Mouse (Mus musculus): Measurements from ENCODE around the gene 2010111I01Rik. TPM values are rescaled to one million over a fixed set of nuclear protein-coding genes. Genes with fewer than 3 reads are reported as not detected.

2010111I01Rik gene
- polyA plus RNA-seq, 1 experiment from 2014 or later, result 16.3 TPM

DNA sequence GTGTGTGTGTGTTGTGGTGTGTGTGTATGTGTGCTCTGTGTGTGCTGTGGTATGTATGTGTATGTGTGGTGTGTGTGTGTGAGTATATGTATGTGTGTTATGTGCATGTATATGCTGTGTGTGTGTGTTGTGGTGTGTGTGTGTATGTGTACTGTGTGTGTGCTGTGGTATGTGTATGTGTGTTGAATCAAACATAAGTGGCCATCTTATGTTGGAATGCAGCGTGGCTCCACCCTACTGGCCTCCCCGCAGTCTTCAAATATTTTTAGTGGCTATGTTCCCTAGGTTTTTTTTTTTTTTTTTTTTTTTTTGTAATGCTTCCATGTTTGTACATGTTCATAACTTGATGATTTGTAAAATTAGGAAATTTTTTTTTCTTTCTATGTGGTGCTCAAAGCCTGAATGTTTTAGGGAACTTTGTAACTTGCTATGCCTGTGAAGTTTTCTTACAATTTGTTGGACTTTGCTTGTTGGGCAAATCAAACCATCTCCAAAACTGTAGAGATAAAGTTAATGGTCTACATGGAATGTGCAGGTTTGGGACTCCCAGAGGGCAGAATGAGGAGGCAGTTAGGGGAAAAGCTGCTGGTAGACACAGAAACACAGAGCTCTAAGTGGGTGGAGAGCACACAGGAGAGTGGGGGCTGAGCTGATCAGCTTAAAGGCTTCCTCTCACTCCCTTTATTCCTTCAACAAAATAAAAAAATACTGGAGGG, 287.8 kb downstream of the 2010111I01Rik start:
- H3K4me3 ChIP-seq (ENCODE audit: low read depth, low read length), result no peak overlapping the region
- H3K9me3 ChIP-seq (replicated peaks; ENCODE audit: control insufficient read depth, low read length), result no peaks in the 10 kb centered on the region
- H3K27me3 ChIP-seq (ENCODE audit: control insufficient read depth, insufficient read depth, low read depth, low read length), result no peaks in the 10 kb centered on the region
- H3K36me3 ChIP-seq (ENCODE audit: control insufficient read depth, insufficient read depth), result no peaks in the 10 kb centered on the region
- no peak overlapping the region for H3K4me2 ChIP-seq (ENCODE audit: low read depth, low read length)
- WGBS (ENCODE audit: insufficient replicate concordance), result 80% methylated on average over 2 of the region's 2 CpGs
- H3K4me1 ChIP-seq (ENCODE audit: control insufficient read depth, low read depth, low read length), result peaks cover 14% of the 10 kb centered on the region
- no peak overlapping the region for H3K9ac ChIP-seq (ENCODE audit: low read depth, low read length)
- no peak for ATAC-seq (ENCODE audit: low read depth)
- no peak overlapping the region for H3K27ac ChIP-seq (ENCODE audit: low read length)

DNA sequence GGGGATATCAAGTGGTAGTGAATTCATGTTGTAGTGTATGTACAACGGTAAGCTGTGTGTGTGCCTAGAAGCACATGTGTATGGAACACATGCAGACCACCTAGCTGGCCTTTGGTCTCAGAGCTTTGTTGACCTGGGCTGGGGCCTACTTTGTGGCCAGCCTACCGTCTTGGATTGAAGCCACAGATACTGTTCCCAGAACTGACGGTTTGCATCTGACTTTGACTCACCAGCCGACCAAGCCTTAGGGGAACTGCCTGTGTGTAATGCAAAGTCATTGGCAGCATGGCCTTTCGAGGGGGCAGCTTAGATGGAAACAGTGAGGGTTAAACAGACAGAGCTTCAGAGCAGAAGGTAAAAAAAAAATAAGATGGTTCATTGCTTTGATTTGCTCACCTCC, 288.5 kb downstream of the 2010111I01Rik start:
- Histone ChIP-seq H3K4me2 (ENCODE audit: low read depth, low read length) (no peak overlapping the region), H3K27me3 (ENCODE audit: control insufficient read depth, insufficient read depth, low read depth, low read length) (no peaks in the 10 kb centered on the region), H3K4me3 (ENCODE audit: low read depth, low read length) (no peak overlapping the region), H3K27ac (ENCODE audit: low read length) (no peak overlapping the region), H3K9ac (ENCODE audit: low read depth, low read length) (no peak overlapping the region), H3K36me3 (ENCODE audit: control insufficient read depth, insufficient read depth) (no peaks in the 10 kb centered on the region), H3K9me3 (replicated peaks; ENCODE audit: control insufficient read depth, low read length) (no peaks in the 10 kb centered on the region), H3K4me1 (ENCODE audit: control insufficient read depth, low read depth, low read length) (peaks cover 14% of the 10 kb centered on the region)
- no peak for ATAC-seq (ENCODE audit: low read depth)
- WGBS (ENCODE audit: insufficient replicate concordance), result 21% methylated on average over 5 of the region's 5 CpGs

DNA sequence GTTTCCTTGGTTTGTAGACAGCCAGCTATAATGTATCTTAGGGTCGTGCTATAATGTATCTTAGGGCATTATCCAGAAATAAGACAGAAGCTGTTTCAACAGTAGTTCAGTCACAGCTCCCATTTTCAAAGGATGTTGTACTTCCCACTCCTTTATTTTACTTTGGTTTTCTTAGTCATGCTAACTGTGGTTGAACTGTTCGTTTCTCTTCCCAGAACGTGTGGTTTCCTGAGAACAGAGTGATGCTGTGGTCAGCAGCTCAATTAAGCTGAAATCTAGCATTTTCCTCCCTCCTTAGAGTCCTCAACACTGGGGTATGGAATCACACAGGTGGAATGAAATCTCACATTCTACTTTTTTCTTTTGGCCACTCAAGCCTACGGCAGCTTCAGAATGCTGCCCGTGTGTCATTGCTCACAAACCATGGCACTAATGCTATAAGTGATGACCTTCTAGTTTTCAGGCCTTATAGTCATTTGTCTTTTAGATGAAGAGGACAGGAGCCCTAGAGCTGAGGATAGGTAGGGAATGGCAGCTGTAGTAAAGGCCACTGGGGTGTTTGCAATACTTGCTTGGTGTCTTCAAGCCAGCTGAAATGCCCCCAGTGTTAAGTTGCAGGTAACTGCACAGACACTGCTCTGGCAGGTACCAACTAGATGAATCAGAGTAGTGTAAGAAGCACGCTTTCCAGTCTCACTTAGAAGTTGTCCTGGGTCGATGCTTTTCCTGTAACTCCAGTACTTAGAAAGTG, 289.4 kb downstream of the 2010111I01Rik start:
- Histone ChIP-seq H3K4me1 (ENCODE audit: control insufficient read depth, low read depth, low read length) (peaks cover 14% of the 10 kb centered on the region), H3K27ac (ENCODE audit: low read length) (no peak overlapping the region), H3K36me3 (ENCODE audit: control insufficient read depth, insufficient read depth) (no peaks in the 10 kb centered on the region), H3K4me2 (ENCODE audit: low read depth, low read length) (no peak overlapping the region), H3K9ac (ENCODE audit: low read depth, low read length) (no peak overlapping the region), H3K4me3 (ENCODE audit: low read depth, low read length) (no peak overlapping the region), H3K9me3 (replicated peaks; ENCODE audit: control insufficient read depth, low read length) (no peaks in the 10 kb centered on the region), H3K27me3 (ENCODE audit: control insufficient read depth, insufficient read depth, low read depth, low read length) (no peaks in the 10 kb centered on the region)
- WGBS (ENCODE audit: insufficient replicate concordance), result 59% methylated on average over 7 of the region's 7 CpGs
- ATAC-seq (ENCODE audit: low read depth), result no peak

DNA sequence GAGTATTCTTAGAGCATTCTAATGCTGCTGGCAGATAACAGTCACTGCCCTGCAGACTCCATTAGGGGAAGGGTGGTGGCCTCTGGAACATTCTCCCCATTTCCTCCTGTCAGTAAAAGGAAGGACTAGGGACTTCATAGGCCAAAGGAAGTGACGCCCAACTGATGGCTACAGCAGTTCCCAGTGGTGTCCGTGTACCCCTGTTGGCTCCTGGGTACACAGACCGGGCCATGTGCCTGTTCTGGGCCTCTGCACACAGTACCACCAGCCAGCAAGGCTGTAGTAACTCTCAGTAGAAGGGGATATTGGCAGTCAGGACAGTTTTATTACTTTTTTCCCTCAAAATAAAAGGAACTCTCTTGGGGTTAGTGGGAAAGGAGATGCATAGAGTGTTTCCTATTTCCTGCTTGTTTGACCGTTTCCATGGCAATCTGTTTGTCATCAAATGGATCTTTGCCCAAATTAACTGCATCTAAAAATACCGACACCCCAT, 290.9 kb downstream of the 2010111I01Rik start:
- Histone ChIP-seq H3K27ac (ENCODE audit: low read length) (0 out of 2 replicates have a peak overlapping the region, but pooled peaks have one; percentile 8), H3K9ac (ENCODE audit: low read depth, low read length) (no peak overlapping the region), H3K9me3 (replicated peaks; ENCODE audit: control insufficient read depth, low read length) (no peaks in the 10 kb centered on the region), H3K4me1 (ENCODE audit: control insufficient read depth, low read depth, low read length) (peaks cover 14% of the 10 kb centered on the region), H3K27me3 (ENCODE audit: control insufficient read depth, insufficient read depth, low read depth, low read length) (no peaks in the 10 kb centered on the region), H3K4me2 (ENCODE audit: low read depth, low read length) (no peak overlapping the region), H3K4me3 (ENCODE audit: low read depth, low read length) (no peak overlapping the region), H3K36me3 (ENCODE audit: control insufficient read depth, insufficient read depth) (no peaks in the 10 kb centered on the region)
- peak; percentile 18; the same call in 1 of the 2 replicates for ATAC-seq (ENCODE audit: low read depth)
- 43% methylated on average over 5 of the region's 5 CpGs for WGBS (ENCODE audit: insufficient replicate concordance)

DNA sequence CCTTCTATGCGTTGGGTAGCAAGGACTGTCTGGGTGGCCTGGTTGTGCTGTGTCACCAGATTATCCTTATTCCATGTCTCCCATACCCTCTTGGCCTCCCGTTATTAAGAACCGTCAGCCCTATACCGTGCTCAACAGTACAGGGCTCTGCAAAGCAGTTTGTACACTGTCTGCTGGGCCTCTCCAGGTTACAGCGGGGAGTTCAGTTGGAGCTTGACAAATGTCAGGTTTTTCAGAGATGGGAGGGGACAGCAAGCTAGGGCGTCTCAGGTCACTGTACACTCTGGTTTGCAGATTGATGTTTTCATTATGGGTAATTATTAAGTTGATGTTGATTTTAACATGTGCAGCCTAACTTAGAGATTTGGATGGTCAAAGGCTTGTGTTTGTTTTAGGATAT, 291.5 kb downstream of the 2010111I01Rik start:
- Histone ChIP-seq H3K4me1 (ENCODE audit: control insufficient read depth, low read depth, low read length) (peaks cover 17% of the 10 kb centered on the region), H3K9ac (ENCODE audit: low read depth, low read length) (no peak overlapping the region)

DNA sequence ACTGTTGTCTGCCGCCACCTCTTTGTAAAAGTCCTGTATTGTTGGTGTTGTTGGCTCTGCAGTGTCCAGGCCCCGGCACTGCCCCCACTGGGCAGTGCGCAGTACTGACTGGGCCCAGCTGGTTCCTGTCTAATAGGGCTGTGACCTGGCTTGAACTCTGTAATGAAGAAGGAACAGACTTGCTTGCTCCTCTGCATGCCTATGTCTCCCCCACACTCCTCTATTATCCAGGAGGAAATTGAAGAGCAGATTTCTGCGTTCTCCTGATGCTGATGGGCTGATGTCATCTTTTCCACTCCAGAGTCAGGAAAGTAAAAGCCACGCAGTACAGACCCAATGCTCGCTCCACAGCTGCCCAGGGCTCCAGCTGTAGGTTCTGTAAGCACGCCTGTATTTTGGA, 292.1 kb downstream of the 2010111I01Rik start:
- no peak overlapping the region for H3K27ac ChIP-seq (ENCODE audit: low read length)
- H3K4me2 ChIP-seq (ENCODE audit: low read depth, low read length), result no peak overlapping the region
- no peaks in the 10 kb centered on the region for H3K9me3 ChIP-seq (replicated peaks; ENCODE audit: control insufficient read depth, low read length)
- ATAC-seq (ENCODE audit: low read depth), result peak; percentile 33; the same call in 1 of the 2 replicates
- no peaks in the 10 kb centered on the region for H3K27me3 ChIP-seq (ENCODE audit: control insufficient read depth, insufficient read depth, low read depth, low read length)
- H3K4me3 ChIP-seq (ENCODE audit: low read depth, low read length), result no peak overlapping the region
- peaks cover 17% of the 10 kb centered on the region for H3K4me1 ChIP-seq (ENCODE audit: control insufficient read depth, low read depth, low read length)
- WGBS (ENCODE audit: insufficient replicate concordance), result 72% methylated on average over 7 of the region's 7 CpGs
- H3K36me3 ChIP-seq (ENCODE audit: control insufficient read depth, insufficient read depth), result no peaks in the 10 kb centered on the region
- no peak overlapping the region for H3K9ac ChIP-seq (ENCODE audit: low read depth, low read length)

More for the DNA sequence above, 291.5 kb downstream of the 2010111I01Rik start:
- H3K27ac ChIP-seq (ENCODE audit: low read length), result 0 out of 2 replicates have a peak overlapping the region, but pooled peaks have one; percentile 8
- H3K27me3 ChIP-seq (ENCODE audit: control insufficient read depth, insufficient read depth, low read depth, low read length), result no peaks in the 10 kb centered on the region
- no peak overlapping the region for H3K4me3 ChIP-seq (ENCODE audit: low read depth, low read length)
- 72% methylated on average over 6 of the region's 6 CpGs for WGBS (ENCODE audit: insufficient replicate concordance)
- H3K36me3 ChIP-seq (ENCODE audit: control insufficient read depth, insufficient read depth), result no peaks in the 10 kb centered on the region
- H3K4me2 ChIP-seq (ENCODE audit: low read depth, low read length), result no peak overlapping the region
- ATAC-seq (ENCODE audit: low read depth), result peak; percentile 75
- H3K9me3 ChIP-seq (replicated peaks; ENCODE audit: control insufficient read depth, low read length), result no peaks in the 10 kb centered on the region

DNA sequence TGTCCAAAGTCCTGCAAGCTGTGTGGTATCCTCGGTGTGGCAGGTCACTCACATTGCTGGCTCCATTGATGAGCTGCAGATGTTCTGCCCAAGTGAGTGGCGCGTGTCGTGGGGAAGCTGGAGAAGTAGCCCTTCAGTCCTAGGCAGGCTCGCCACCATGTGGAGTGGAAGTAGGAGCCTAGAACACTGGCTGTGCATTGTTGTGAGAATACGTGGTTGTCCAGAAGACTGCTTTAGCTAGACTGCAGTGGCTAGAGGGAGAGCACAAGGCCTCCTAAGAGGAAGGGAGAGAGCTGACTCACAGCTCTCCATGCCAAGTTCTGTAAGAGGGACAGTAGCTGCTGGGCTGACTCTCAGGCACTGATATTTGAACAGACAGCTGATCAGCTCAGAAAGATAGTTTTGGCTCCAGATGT, 293.5 kb downstream of the 2010111I01Rik start:
- H3K36me3 ChIP-seq (ENCODE audit: control insufficient read depth, insufficient read depth), result no peaks in the 10 kb centered on the region
- H3K27me3 ChIP-seq (ENCODE audit: control insufficient read depth, insufficient read depth, low read depth, low read length), result no peaks in the 10 kb centered on the region
- H3K4me2 ChIP-seq (ENCODE audit: low read depth, low read length), result no peak overlapping the region
- H3K9ac ChIP-seq (ENCODE audit: low read depth, low read length), result no peak overlapping the region
- H3K27ac ChIP-seq (ENCODE audit: low read length), result no peak overlapping the region
- H3K9me3 ChIP-seq (replicated peaks; ENCODE audit: control insufficient read depth, low read length), result no peaks in the 10 kb centered on the region
- 73% methylated on average over 6 of the region's 6 CpGs for WGBS (ENCODE audit: insufficient replicate concordance)
- no peak for ATAC-seq (ENCODE audit: low read depth)
- H3K4me3 ChIP-seq (ENCODE audit: low read depth, low read length), result no peak overlapping the region
- H3K4me1 ChIP-seq (ENCODE audit: control insufficient read depth, low read depth, low read length), result peaks cover 14% of the 10 kb centered on the region

DNA sequence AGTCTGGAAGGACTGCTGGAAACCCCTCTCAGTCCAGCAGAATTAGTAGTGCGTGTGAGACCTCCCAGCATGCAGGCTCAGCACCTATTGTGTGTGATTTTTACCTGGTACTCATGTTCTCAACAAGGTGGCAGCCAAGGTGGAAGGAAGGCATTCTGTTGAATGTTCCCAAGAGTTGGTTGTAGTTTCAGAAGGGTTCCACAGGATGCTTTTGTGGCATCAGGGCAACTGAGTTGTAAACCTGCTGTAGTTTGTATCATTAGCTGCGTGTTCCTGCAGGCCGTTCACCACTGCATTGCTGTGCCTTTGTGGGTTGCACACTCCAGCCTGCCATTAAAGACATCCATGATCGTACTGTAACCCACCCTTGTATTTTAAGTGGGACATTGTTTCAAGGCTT, 294.0 kb downstream of the 2010111I01Rik start:
- ATAC-seq (ENCODE audit: low read depth), result no peak

DNA sequence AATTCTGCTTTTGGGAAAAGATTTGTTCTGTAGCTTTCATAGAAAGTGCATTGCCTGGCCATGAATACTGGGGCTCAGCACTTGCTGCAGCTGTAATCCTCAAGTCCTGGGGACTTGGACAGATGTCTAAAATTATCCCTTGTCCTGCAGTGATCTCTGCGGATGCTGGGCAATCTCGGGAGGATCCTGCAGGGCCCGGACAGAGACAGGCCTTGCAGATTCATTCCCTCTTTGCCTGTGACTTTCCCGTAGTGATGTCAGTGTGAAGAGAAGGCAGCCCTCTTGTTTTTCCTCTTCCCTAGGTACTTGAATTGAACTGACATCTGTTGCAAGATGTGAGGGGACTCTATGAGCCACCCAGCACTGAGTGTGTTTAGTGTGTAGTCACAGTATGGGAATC, 295.4 kb downstream of the 2010111I01Rik start:
- H3K36me3 ChIP-seq (ENCODE audit: control insufficient read depth, insufficient read depth), result no peaks in the 10 kb centered on the region
- no peak for ATAC-seq (ENCODE audit: low read depth)
- no peak overlapping the region for H3K9ac ChIP-seq (ENCODE audit: low read depth, low read length)
- WGBS (ENCODE audit: insufficient replicate concordance), result 69% methylated on average over 4 of the region's 4 CpGs
- H3K4me1 ChIP-seq (ENCODE audit: control insufficient read depth, low read depth, low read length), result peaks cover 9% of the 10 kb centered on the region
- no peak overlapping the region for H3K4me2 ChIP-seq (ENCODE audit: low read depth, low read length)
- no peak overlapping the region for H3K4me3 ChIP-seq (ENCODE audit: low read depth, low read length)
- no peaks in the 10 kb centered on the region for H3K9me3 ChIP-seq (replicated peaks; ENCODE audit: control insufficient read depth, low read length)
- H3K27ac ChIP-seq (ENCODE audit: low read length), result no peak overlapping the region
- H3K27me3 ChIP-seq (ENCODE audit: control insufficient read depth, insufficient read depth, low read depth, low read length), result no peaks in the 10 kb centered on the region

More for the DNA sequence above, 294.0 kb downstream of the 2010111I01Rik start:
- Histone ChIP-seq H3K4me1 (ENCODE audit: control insufficient read depth, low read depth, low read length) (peaks cover 9% of the 10 kb centered on the region), H3K9ac (ENCODE audit: low read depth, low read length) (no peak overlapping the region), H3K27me3 (ENCODE audit: control insufficient read depth, insufficient read depth, low read depth, low read length) (no peaks in the 10 kb centered on the region), H3K4me2 (ENCODE audit: low read depth, low read length) (no peak overlapping the region), H3K4me3 (ENCODE audit: low read depth, low read length) (no peak overlapping the region), H3K27ac (ENCODE audit: low read length) (no peak overlapping the region), H3K36me3 (ENCODE audit: control insufficient read depth, insufficient read depth) (no peaks in the 10 kb centered on the region), H3K9me3 (replicated peaks; ENCODE audit: control insufficient read depth, low read length) (no peaks in the 10 kb centered on the region)
- 78% methylated on average over 4 of the region's 4 CpGs for WGBS (ENCODE audit: insufficient replicate concordance)
